Mouse (Mus musculus) liver, adult 2 months (tissue): Measurements from ENCODE around the gene Il6st. TPM values are rescaled to one million over a fixed set of nuclear protein-coding genes. Genes with fewer than 3 reads are reported as not detected.

ENCODE experiments used
- DNase-seq: peaks from one replicate; pipeline ENCODE4 v3.0.0-alpha.2; 2011; ENCODE audit warnings: low read depth, low spot score; ENCODE audit errors: extremely low read depth
- H3K27ac ChIP-seq: fragments of 200-500 bp; replicated peaks from 2 replicates; pipeline ENCODE4 v1.5.1; 2012; ENCODE audit warnings: low read depth, mild to moderate bottlenecking, control low read depth, inconsistent platforms, low read length; ENCODE audit not compliant: insufficient read depth
- H3K27me3 ChIP-seq: fragments of 200-500 bp; 2 replicates; pipeline ENCODE4 v1.6.1; 2012; ENCODE audit warnings: mild to moderate bottlenecking, moderate library complexity, low read length, inconsistent platforms; ENCODE audit not compliant: control insufficient read depth, insufficient read depth
- H3K36me3 ChIP-seq: fragments of 200-500 bp; 2 replicates; pipeline ENCODE4 v1.6.1; 2012; ENCODE audit warnings: low read length, inconsistent platforms; ENCODE audit not compliant: control insufficient read depth, insufficient read depth
- H3K4me1 ChIP-seq: fragments of 200-500 bp; 2 replicates; pipeline ENCODE4 v1.6.1; 2011; ENCODE audit warnings: low read length; ENCODE audit not compliant: control insufficient read depth, insufficient read depth
- H3K4me3 ChIP-seq: fragments of 200-500 bp; 2 replicates; pipeline ENCODE4 v1.5.1; 2011; ENCODE audit warnings: low read depth, mild to moderate bottlenecking, control low read depth, low read length, moderate library complexity; ENCODE audit not compliant: insufficient read depth
- H3K79me2 ChIP-seq: fragments of 200-500 bp; 2 replicates; pipeline ENCODE4 v1.6.1; 2012; ENCODE audit warnings: inconsistent platforms, mild to moderate bottlenecking, low read length, moderate library complexity; ENCODE audit not compliant: control insufficient read depth, insufficient read depth
- H3K9ac ChIP-seq: fragments of 200-500 bp; 2 replicates; pipeline ENCODE4 v1.6.1; 2012; ENCODE audit warnings: low read depth, mild to moderate bottlenecking, control low read depth, inconsistent platforms, low read length
- CTCF ChIP-seq: fragments of 200-500 bp; IDR thresholded peaks from 2 replicates; pipeline ENCODE4 v1.5.1; 2011; ENCODE audit warnings: low read depth, low read length, control low read depth
- POLR2A ChIP-seq: fragments of 200-500 bp; IDR thresholded peaks from 2 replicates; pipeline ENCODE4 v1.6.1; 2011; ENCODE audit warnings: low read length, control low read depth; ENCODE audit not compliant: insufficient read depth; ENCODE audit errors: extremely low read depth
- WGBS: fragments of 180-500 bp; shearing (Covaris S2); methylation state at CpG from one replicate; pipeline ENCODE4 v1.1.7; 2018; 5-methylcytosine and 5-hydroxymethylcytosine counted together
- polyA plus RNA-seq: library from polyadenylated mRNA; depleted of rRNA; stranded (reverse); fragments of >200 nt; gene quantifications from 2 replicates; pipeline ENCODE4 v1.2.3, GENCODE M21; 2012
- total RNA-seq: library from RNA; depleted of rRNA; stranded (reverse); fragments of >200 nt; gene quantifications from 2 replicates; pipeline ENCODE4 v1.2.3, GENCODE M21; 2014

The Il6st gene
- total and polyA plus RNA-seq, 2 experiments, result 18.9 to 70.2 TPM

DNA sequence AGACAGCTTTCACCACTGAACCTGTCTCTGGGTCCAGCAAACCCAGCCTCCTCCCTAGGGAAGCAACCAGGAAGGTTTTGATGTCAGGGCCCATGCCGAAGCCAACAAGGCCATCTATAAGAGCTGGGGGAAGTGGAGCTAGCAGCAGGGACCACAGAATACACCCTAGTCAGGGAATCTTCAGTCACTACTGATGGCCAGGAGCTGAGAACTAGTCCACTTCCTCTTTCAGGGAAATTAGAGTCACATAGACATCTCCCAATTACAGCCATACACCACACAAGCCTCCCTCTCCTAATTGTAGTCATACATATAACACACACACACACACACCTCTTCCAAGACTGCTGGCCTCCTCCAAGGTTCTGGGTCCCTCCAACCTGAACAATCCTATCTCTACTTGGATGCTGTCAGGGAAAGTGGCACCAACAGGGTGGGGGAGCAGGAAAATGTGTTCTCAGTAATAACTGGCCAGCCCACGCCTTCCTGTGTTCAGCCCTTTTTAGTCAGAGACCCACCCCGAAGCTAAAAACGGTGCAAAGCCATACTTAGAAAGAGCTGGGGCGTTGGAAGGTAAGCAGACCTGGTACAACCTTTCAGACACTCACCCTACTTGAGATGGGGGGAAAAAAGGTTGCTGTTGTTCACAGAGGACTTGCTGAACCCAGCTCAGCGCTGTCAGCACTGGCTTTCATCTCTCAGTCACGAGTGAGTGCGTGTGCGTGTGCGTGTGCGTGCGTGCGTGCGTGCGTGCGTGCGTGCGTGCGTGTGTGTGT is 46.8 kb downstream of the Il6st start:
- no peak for DNase-seq
- H3K27ac ChIP-seq, result no peak overlapping the region

DNA sequence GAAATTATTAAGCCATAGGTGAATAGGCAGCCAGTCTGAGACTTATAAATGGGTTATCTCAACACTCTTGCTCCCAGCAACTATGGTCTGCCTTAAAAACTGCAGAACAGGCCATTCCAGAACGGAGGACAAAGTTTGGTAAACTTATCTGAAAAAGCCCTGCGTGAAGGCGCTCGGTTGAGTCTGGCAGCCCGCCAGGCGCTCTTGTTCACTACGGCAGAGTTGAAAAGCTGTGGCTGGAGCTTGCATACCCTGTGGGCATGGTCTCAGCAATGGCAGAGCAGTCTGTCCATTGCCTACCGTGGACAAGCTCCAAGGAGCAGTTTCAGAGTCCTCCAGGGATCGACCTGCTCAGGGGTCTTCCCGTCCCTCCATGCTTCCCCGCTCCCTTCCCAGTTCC is 47.4 kb downstream of the Il6st start:
- H3K27ac ChIP-seq, result no peak overlapping the region
- H3K27me3 ChIP-seq, result no peaks in the 10 kb centered on the region
- H3K36me3 ChIP-seq, result peaks cover 4% of the 10 kb centered on the region; the same call in 1 of the 2 replicates
- H3K79me2 ChIP-seq, result no peaks in the 10 kb centered on the region
- WGBS, result 49% methylated on average over 11 of the region's 11 CpGs
- H3K9ac ChIP-seq, result no peak overlapping the region
- no peak for TF ChIP-seq CTCF
- no peak for TF ChIP-seq POLR2A
- DNase-seq, result peak; percentile 34
- no peak overlapping the region for H3K4me3 ChIP-seq
- H3K4me1 ChIP-seq, result no peaks in the 10 kb centered on the region

More for the DNA sequence above, 46.8 kb downstream of the Il6st start:
- Histone ChIP-seq H3K36me3 (peaks cover 9% of the 10 kb centered on the region), H3K4me1 (no peaks in the 10 kb centered on the region), H3K9ac (no peak overlapping the region), H3K79me2 (no peaks in the 10 kb centered on the region), H3K4me3 (no peak overlapping the region), H3K27me3 (no peaks in the 10 kb centered on the region)
- TF ChIP-seq POLR2A, result no peak
- TF ChIP-seq CTCF, result no peak
- 85% methylated on average over 19 of the region's 19 CpGs for WGBS

DNA sequence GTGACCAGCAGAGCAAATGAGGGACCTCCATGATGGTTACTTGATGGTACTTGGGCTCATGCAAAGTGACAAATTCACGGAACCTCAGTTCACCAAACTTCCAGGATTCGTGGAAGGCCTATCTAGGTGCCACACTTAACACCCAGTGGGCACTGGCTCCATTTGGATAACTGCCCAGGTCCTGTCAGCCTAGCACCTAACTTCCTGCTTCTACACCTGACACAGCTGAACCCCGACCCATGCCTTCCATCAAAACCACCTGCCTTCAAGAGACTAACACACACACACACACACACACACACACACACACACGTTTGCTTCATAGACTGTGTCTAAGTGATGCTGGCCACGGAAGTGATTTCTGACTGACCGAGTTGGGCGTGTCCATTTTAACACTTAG is 47.9 kb downstream of the Il6st start:
- Histone ChIP-seq H3K9ac (no peak overlapping the region), H3K4me3 (no peak overlapping the region), H3K79me2 (no peaks in the 10 kb centered on the region), H3K4me1 (no peaks in the 10 kb centered on the region), H3K27me3 (no peaks in the 10 kb centered on the region), H3K36me3 (peaks cover 3% of the 10 kb centered on the region; the same call in 1 of the 2 replicates), H3K27ac (no peak overlapping the region)
- 80% methylated on average over 7 of the region's 7 CpGs for WGBS
- TF ChIP-seq POLR2A, result no peak
- no peak for DNase-seq

DNA sequence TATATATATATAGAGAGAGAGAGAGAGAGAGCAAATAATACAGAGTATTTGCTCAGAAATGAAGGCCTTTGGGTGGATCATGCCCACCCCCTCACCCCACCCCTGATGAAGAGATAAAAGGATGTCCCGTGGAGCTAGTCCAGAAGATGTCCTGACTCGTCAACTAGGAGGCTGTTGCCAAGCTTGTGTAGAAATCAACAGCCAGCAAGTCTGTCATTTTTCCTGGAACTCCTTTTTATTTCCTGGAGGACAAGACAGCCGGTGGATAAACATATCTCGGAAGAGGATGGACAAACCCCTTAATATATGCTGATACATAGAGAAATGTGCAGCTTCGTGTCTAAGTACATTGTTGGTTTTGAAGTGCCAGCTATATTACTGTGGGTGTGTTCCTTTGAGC is 49.0 kb downstream of the Il6st start:
- Histone ChIP-seq H3K79me2 (no peaks in the 10 kb centered on the region), H3K4me1 (no peaks in the 10 kb centered on the region), H3K36me3 (no peaks in the 10 kb centered on the region), H3K4me3 (no peak overlapping the region), H3K27ac (no peak overlapping the region), H3K27me3 (no peaks in the 10 kb centered on the region), H3K9ac (no peak overlapping the region)
- 57% methylated on average over 5 of the region's 5 CpGs for WGBS
- DNase-seq, result no peak
- no peak for TF ChIP-seq POLR2A
- no peak for TF ChIP-seq CTCF

DNA sequence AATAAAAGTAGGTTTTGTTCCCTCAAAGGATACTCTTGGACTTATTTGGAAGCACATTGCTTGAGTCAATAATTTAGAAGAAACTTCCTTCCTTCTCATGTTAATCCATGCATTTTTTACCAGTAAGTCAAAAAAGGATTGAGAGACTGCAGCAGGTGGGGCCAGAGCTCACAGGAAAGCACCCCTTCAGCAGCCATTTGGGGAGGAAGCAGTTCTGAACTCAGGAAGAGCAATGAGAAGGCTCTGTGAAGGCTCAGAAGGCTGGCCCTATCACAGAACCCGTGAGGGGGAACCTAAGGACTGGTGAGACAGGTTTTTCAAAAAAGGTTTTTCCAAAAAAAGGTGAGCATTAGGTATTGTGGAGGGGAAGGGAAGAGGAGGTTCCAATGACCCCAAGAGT is 50.7 kb downstream of the Il6st start:
- DNase-seq, result no peak
- no peaks in the 10 kb centered on the region for H3K4me1 ChIP-seq
- no peak overlapping the region for H3K4me3 ChIP-seq
- no peaks in the 10 kb centered on the region for H3K27me3 ChIP-seq
- no peak overlapping the region for H3K9ac ChIP-seq
- H3K79me2 ChIP-seq, result no peaks in the 10 kb centered on the region
- H3K27ac ChIP-seq, result no peak overlapping the region
- 75% methylated on average over 1 of the region's 1 CpGs for WGBS
- no peak for TF ChIP-seq POLR2A
- TF ChIP-seq CTCF, result no peak
- H3K36me3 ChIP-seq, result no peaks in the 10 kb centered on the region

DNA sequence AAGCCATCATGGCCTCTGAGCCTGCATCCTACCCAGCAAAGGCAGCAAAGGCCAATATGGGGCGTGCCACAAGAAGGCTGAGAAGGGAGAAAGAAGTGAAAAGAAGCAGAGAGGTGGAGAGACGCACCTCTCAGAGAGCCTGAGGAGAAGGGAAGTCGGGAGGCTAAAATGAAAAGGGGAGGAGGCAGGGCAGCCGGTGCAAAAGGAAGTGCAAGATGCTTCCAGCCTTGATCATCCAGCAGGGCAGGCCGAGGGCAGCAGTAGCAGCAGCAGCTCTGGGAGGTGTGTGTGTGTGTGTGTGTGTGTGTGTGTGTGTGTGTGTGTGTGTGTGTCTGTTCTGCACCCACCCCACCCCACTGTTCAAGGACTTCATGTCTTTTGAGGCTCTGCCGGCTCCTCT is 58.4 kb downstream of the Il6st start:
- no peaks in the 10 kb centered on the region for H3K79me2 ChIP-seq
- H3K4me3 ChIP-seq, result no peak overlapping the region
- H3K27me3 ChIP-seq, result no peaks in the 10 kb centered on the region
- H3K4me1 ChIP-seq, result no peaks in the 10 kb centered on the region
- H3K27ac ChIP-seq, result no peak overlapping the region
- TF ChIP-seq POLR2A, result no peak
- no peak for TF ChIP-seq CTCF
- no peaks in the 10 kb centered on the region for H3K36me3 ChIP-seq
- no peak for DNase-seq
- no peak overlapping the region for H3K9ac ChIP-seq
- WGBS, result 71% methylated on average over 6 of the region's 6 CpGs
